Mouse (Mus musculus): ENCODE results near the gene Hbb-bs.
"Not testable (repeated sequence)": the region's sequence is repeated elsewhere in the genome, so short reads cannot be mapped to it uniquely, and the experiment has no call there.

Gene Hbb-bs

DNA sequence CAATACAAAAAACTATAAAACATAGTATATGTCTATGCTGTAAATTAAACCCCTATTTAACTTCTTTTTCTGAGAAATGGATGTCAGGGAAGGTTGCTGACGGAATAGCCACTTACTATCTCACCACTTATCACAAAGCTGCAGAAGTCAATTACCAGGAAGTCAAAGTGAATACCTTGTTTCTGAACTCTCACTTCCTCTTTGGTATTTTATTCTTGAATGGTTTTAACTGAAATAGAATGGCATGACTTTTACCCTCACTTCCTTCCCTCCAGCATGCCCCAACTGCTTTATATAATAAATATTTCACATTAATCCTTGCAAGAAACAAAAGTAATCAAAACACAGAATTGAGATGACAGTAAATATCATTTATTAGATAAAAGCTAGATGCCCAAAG lies 15.7 kb downstream of the Hbb-bs start:
- in situ Hi-C loops (cut with MboI; ENCODE audit: low sequenced_read_pairs) = no loop called here

- in situ Hi-C loops (cut with MboI; ENCODE audit: low sequenced_read_pairs) = no loop called here
Observed at GRCm38 (mm10) chr7:103811223-103811845, 16.6 kb downstream of the Hbb-bs start.

GRCm38 (mm10) chr7:103810746-103811145 lies 17.1 kb downstream of the Hbb-bs start:
- in situ Hi-C loops (cut with MboI; ENCODE audit: low sequenced_read_pairs) = no loop called here

GRCm38 (mm10) chr7:103810296-103810695 lies 17.6 kb downstream of the Hbb-bs start:
- in situ Hi-C loops (cut with MboI; ENCODE audit: low sequenced_read_pairs) = no loop called here

GRCm38 (mm10) chr7:103809801-103810155 lies 18.1 kb downstream of the Hbb-bs start:
- in situ Hi-C loops (cut with MboI; ENCODE audit: low sequenced_read_pairs) = no loop called here

- in situ Hi-C loops (cut with MboI; ENCODE audit: low sequenced_read_pairs) = no loop called here
Observed at GRCm38 (mm10) chr7:103808971-103809800, 18.7 kb downstream of the Hbb-bs start.

- in situ Hi-C loops (cut with MboI; ENCODE audit: low sequenced_read_pairs) = not testable (repeated sequence)
Observed at GRCm38 (mm10) chr7:103808120-103808519, 19.8 kb downstream of the Hbb-bs start.

DNA sequence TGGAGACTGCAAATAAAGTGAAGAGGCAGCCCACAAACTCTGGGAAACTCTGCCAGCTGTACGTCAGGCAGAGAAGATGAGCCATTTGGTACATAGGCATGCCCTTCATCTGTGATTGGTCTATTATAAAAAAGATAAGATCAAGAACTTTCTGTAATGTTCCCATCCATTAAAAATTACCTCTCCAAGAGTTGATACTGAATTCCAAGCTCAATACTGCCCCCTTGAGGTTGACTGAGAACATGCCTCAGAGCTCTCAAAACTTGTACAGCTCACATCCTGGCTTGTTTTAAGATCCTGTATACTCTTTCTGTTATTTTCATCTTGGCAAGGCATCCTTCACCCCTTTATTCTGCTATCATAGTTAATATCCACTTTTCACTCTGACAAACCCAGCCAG lies 21.0 kb downstream of the Hbb-bs start:
- in situ Hi-C loops (cut with MboI; ENCODE audit: low sequenced_read_pairs) = no loop called here

DNA sequence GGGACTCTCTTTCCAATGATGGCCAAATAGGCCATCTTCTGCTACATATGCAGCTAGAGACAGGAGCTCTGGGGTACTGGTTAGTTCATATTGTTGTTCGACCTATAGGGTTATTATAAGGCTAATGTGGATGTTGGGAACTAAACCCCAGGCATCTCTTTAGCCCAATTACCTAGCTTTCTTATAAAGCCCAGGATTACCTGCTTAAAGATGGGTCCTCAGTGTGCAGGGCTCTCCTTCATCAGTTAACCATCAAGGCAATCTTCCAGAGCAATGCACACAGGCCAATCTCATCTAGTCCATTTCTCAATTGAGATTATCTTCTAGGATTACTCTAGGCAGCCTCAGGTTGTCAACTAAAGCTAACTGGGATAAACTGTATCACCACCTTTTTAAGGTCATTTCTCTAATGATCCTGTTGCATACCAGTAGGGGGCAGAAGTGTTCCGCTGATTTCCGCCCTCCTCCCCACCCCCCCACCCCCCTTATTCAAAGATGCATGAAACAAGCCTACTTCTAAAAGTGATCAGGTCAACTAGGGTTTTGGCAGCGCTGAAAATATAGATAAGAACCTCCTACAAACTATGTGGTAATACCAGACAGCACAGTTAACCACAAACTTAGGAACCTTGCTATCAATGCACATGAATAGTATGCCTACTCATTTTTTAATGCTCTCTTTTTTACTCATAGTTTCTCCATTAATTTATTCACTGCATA lies 35.1 kb downstream of the Hbb-bs start:
- in situ Hi-C loops (cut with MboI; ENCODE audit: low sequenced_read_pairs) = loop anchor here (5.0 kb wide), 1 partner anchor 79 kb away; no protein-coding TSS in a partner anchor

DNA sequence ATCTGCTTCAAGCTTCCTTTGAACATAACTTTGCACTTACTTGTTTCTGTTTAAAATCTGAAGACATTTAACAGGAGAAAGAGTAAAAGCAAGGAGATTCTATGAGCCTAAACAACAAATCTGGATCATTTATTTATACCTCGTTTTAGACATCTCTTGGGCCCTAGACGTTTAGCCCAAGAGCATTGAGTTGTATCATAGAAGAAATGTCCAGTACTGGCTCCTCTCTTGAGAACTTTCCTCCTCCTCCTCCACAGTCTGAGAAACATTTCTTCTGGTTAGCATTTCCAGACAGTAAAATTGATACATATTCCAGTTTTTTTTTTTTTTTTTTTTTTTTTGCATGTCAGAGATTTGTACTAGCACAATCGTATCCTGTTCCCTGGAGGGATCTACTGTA lies 36.2 kb downstream of the Hbb-bs start, which contains the start of gene Olfr67:
TSS of gene Olfr67 (minus strand) at position 101 of the 400 bp plus-strand sequence.
- in situ Hi-C loops (cut with MboI; ENCODE audit: low sequenced_read_pairs) = loop anchor here (5.0 kb wide), 1 partner anchor 81 kb away; no protein-coding TSS in a partner anchor

DNA sequence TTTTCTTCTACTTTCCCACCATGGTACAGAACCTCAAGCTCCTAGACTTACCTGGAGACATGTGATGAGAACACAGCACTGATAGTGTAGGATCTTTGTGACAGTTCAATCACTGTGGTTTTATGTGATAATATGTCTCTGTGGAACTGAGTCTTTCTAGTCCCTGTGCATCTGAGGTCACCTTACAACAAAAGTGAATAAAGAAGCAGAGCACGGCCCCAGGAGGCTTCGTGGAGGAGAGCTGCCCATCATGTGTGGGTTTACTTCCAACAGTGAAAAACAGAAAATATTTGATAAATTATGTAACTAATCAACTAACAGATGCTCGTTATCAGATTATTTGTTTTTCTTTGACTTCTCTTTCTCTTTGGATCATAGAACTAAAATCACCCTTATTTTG lies 48.3 kb downstream of the Hbb-bs start, which contains the start of gene Olfr68:
TSS of gene Olfr68 (minus strand) at position 101 of the 400 bp plus-strand sequence.
- in situ Hi-C loops (cut with MboI; ENCODE audit: low sequenced_read_pairs) = no loop called here

- in situ Hi-C loops (cut with MboI; ENCODE audit: low sequenced_read_pairs) = not testable (repeated sequence)
Observed at GRCm38 (mm10) chr7:103777652-103778051, 50.2 kb downstream of the Hbb-bs start.
